In the genomic region with DNA sequence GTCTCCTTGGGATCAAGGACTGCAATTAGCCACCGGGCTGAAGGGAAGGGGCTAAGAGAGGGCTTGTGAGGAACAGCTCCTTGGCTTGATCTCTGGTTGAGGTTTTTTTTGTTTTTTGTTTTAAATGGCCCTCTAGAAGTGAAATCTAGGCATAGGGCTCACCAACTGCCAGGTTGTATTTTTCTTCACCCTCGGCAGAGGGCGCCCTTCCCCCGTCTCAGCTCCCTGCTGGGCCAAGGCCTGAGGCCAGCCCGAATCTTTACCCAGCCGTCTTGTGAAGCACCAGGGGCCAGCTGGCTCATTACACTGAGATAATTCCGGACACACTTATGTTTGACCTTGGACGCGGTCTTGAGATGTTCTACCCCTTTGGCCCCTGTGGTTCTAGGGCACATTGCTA, we compare ENCODE assay signal across 1 mouse cellular context.
TF ChIP-seq lines count a peak whose summit lies in the region.

No protein-coding gene starts in this region.

TF ChIP-seq in CH12.LX, 34 proteins besides CTCF, POLR2A, EP300 and RAD21 (continued from another document):
- TF ChIP-seq MEF2A (IDR thresholded peaks at IDR 0.05; ENCODE audit: borderline replicate concordance, low read depth, low read length) (no peak), CHD2 (IDR thresholded peaks at IDR 0.05; ENCODE audit: low read length) (no peak), SIN3A (IDR thresholded peaks at IDR 0.05; ENCODE audit: low read length) (no peak), ETS1 (conservative IDR thresholded peaks at IDR 0.05; ENCODE audit: low read depth, low read length) (no peak), MAZ (IDR thresholded peaks at IDR 0.05; ENCODE audit: low read depth, low read length) (no peak), ZNF384 (IDR thresholded peaks at IDR 0.05; ENCODE audit: low read depth, low read length) (peak; percentile 53; the same call in 1 of the 2 replicates), BHLHE40 (IDR thresholded peaks at IDR 0.05; ENCODE audit: low read depth, low read length) (no peak), USF2 (conservative IDR thresholded peaks at IDR 0.05; ENCODE audit: low read depth, low read length) (no peak), PAX5 (IDR thresholded peaks at IDR 0.05; ENCODE audit: low read length) (no peak), JUN (IDR thresholded peaks at IDR 0.05; ENCODE audit: insufficient read depth, low read depth, low read length) (no peak), MYC (IDR thresholded peaks at IDR 0.05; ENCODE audit: low read depth, low read length) (no peak), SMC3 (IDR thresholded peaks at IDR 0.05; ENCODE audit: low read depth, low read length) (peak; percentile 87), ZMIZ1 (IDR thresholded peaks at IDR 0.05; ENCODE audit: low read depth, low read length) (no peak), GABPA (IDR thresholded peaks at IDR 0.05; ENCODE audit: insufficient replicate concordance, low read depth, low read length) (no peak), MAX (IDR thresholded peaks at IDR 0.05; ENCODE audit: low read length) (no peak), KAT2A (IDR thresholded peaks at IDR 0.05; ENCODE audit: insufficient replicate concordance, low read length) (no peak), NELFE (IDR thresholded peaks at IDR 0.05; ENCODE audit: low read depth, low read length) (peak; percentile 34; the same call in 1 of the 2 replicates)
TF ChIP-seq in CH12.LX: peak in this region for 4.
